Mouse (Mus musculus) liver, embryonic 14.5 days (tissue): ENCODE measurements around the gene Gpalpp1. TPM values are rescaled to one million over a fixed set of nuclear protein-coding genes. Genes with fewer than 3 reads are reported as not detected.
A peak's percentile ranks its signal among the peaks of the same experiment; 100 is the strongest.

Experiments
- ATAC-seq: fragments of 200-750 bp; cut with Nextera tagmentation; 2 replicates; pipeline ENCODE4 v1.8.0; 2017; ENCODE audit warnings: moderate number of reproducible peaks, mild to moderate bottlenecking, moderate library complexity; ENCODE audit not compliant: insufficient read depth
- DNase-seq, 3 experiments: peaks; one replicate each; pipeline ENCODE4 v3.0.0-alpha.2; 2012 to 2013; ENCODE audit warnings: low read depth in 3 of 3, low spot score in 3 of 3
- H3K27ac ChIP-seq: fragments of 300-500 bp; sonication (generic); 2 replicates; pipeline ENCODE4 v1.5.1; 2014; ENCODE audit warnings: moderate library complexity, mild to moderate bottlenecking, control low read depth, inconsistent platforms
- H3K27me3 ChIP-seq: fragments of 300-500 bp; sonication (generic); 2 replicates; pipeline ENCODE4 v1.6.1; 2014; ENCODE audit warnings: mild to moderate bottlenecking, low read length, moderate library complexity; ENCODE audit not compliant: control insufficient read depth, insufficient read depth
- H3K36me3 ChIP-seq: fragments of 300-500 bp; sonication (generic); replicated peaks from 2 replicates; pipeline ENCODE4 v1.6.1; 2014; ENCODE audit warnings: low read depth; ENCODE audit not compliant: control insufficient read depth, insufficient read depth
- H3K4me1 ChIP-seq, 2 experiments: fragments of 200-500 bp in 1 of 2; fragments of 300-500 bp in 1 of 2; sonication (generic) in 1 of 2; replicated peaks; 2 replicates each; pipeline ENCODE4 v1.6.1; 2012 to 2014; ENCODE audit warnings: antibody characterized with exemption in 1 of 2, inconsistent platforms in 1 of 2, low read length in 1 of 2; ENCODE audit not compliant: control insufficient read depth in 2 of 2, insufficient read depth in 2 of 2
- H3K4me2 ChIP-seq: fragments of 300-500 bp; sonication (generic); 2 replicates; pipeline ENCODE4 v1.6.1; 2014; ENCODE audit warnings: low read depth, mild to moderate bottlenecking, control low read depth, moderate library complexity
- H3K4me3 ChIP-seq, 2 experiments: fragments of 200-500 bp in 1 of 2; fragments of 300-500 bp in 1 of 2; sonication (generic) in 1 of 2; 2 replicates each; pipeline ENCODE4 v1.5.1; 2012 to 2014; ENCODE audit warnings: low read depth in 2 of 2, low read length in 2 of 2, mild to moderate bottlenecking in 2 of 2, control low read depth in 1 of 2, inconsistent platforms in 1 of 2, moderate library complexity in 1 of 2; ENCODE audit not compliant: insufficient read depth in 1 of 2
- H3K9ac ChIP-seq: fragments of 300-500 bp; sonication (generic); replicated peaks from 2 replicates; pipeline ENCODE4 v1.6.1; 2014; ENCODE audit warnings: mild to moderate bottlenecking, control low read depth, moderate library complexity
- H3K9me3 ChIP-seq: fragments of 300-500 bp; sonication (generic); 2 replicates; pipeline ENCODE4 v1.6.1; 2016; ENCODE audit warnings: low read length, mixed read lengths; ENCODE audit not compliant: control insufficient read depth
- CTCF ChIP-seq: IDR thresholded peaks from 2 replicates; pipeline ENCODE4 v1.5.1; 2016; ENCODE audit warnings: antibody characterized with exemption, low read depth, control low read depth
- EP300 ChIP-seq: IDR thresholded peaks from 2 replicates; pipeline ENCODE4 v1.6.1; 2016; ENCODE audit warnings: antibody characterized with exemption, low read depth
- WGBS: fragments of 180-500 bp; shearing (Covaris S2); extraction: QIAGEN DNeasy Blood & Tissue Kit; methylation state at CpG from one replicate; pipeline ENCODE4 v1.1.7; 2014; ENCODE audit not compliant: insufficient replicate concordance; 5-methylcytosine and 5-hydroxymethylcytosine counted together
- polyA plus RNA-seq, 2 experiments: library from polyadenylated mRNA; depleted of rRNA in 1 of 2; stranded (reverse) in 1 of 2; unstranded in 1 of 2; fragments of >200 nt; fragmentation: Nextera tagmentation in 1 of 2; extraction: Ambion mirVana in 1 of 2; gene quantifications; 2 replicates each; pipeline versions ENCODE4 v1.2.1 to v1.2.3; 2012 to 2014

Gpalpp1 gene
- polyA plus RNA-seq, 2 experiments, result 3.9 to 5.2 TPM

GRCm38 (mm10) chr14:76128174-76128573 lies 17.6 kb upstream of the Gpalpp1 start:
- Histone ChIP-seq H3K27me3 (no peaks in the 10 kb centered on the region), H3K9me3 (no peaks in the 10 kb centered on the region), H3K36me3 (peaks cover 38% of the 10 kb centered on the region), H3K27ac (no peak overlapping the region), H3K4me1 (no peaks in the 10 kb centered on the region), H3K4me2 (no peak overlapping the region), H3K9ac (no peak overlapping the region), H3K4me3 (no peak overlapping the region)
- 55% methylated on average over 4 of the region's 4 CpGs for WGBS
- ATAC-seq (no peak), DNase-seq (no peak)
- no peak for TF ChIP-seq EP300
- no peak for TF ChIP-seq CTCF

- Histone ChIP-seq H3K27ac (no peak overlapping the region), H3K4me3 (no peak overlapping the region), H3K4me2 (no peak overlapping the region), H3K4me1 (no peaks in the 10 kb centered on the region), H3K36me3 (peaks cover 33% of the 10 kb centered on the region), H3K27me3 (no peaks in the 10 kb centered on the region), H3K9me3 (no peaks in the 10 kb centered on the region), H3K9ac (no peak overlapping the region)
- 62% methylated on average over 3 of the region's 3 CpGs for WGBS
- TF ChIP-seq EP300 (no peak), CTCF (no peak)
- DNase-seq, result no peak
- no peak for ATAC-seq
Measured at GRCm38 (mm10) chr14:76127311-76127710, 16.8 kb upstream of the Gpalpp1 start.

GRCm38 (mm10) chr14:76122663-76123058 lies 12.1 kb upstream of the Gpalpp1 start:
- Histone ChIP-seq H3K4me2 (no peak overlapping the region), H3K9me3 (no peaks in the 10 kb centered on the region), H3K27me3 (no peaks in the 10 kb centered on the region), H3K4me3 (no peak overlapping the region), H3K27ac (no peak overlapping the region), H3K9ac (no peak overlapping the region), H3K4me1 (no peaks in the 10 kb centered on the region), H3K36me3 (peaks cover 15% of the 10 kb centered on the region)
- TF ChIP-seq EP300 (no peak), CTCF (no peak)
- DNase-seq (no peak), ATAC-seq (no peak)
- 76% methylated on average over 8 of the region's 8 CpGs for whole genome bisulfite sequencing

GRCm38 (mm10) chr14:76121901-76122662 lies 11.5 kb upstream of the Gpalpp1 start:
- Histone ChIP-seq H3K4me3 (no peak overlapping the region), H3K4me2 (no peak overlapping the region), H3K27me3 (no peaks in the 10 kb centered on the region), H3K36me3 (peaks cover 12% of the 10 kb centered on the region), H3K27ac (no peak overlapping the region), H3K9me3 (no peaks in the 10 kb centered on the region), H3K4me1 (no peaks in the 10 kb centered on the region), H3K9ac (no peak overlapping the region)
- no peak for ATAC-seq
- no peak for DNase-seq
- WGBS, result 53% methylated on average over 6 of the region's 6 CpGs
- TF ChIP-seq CTCF (peak; percentile 75), EP300 (no peak)

GRCm38 (mm10) chr14:76120472-76120871 lies 9.9 kb upstream of the Gpalpp1 start:
- H3K27me3 ChIP-seq, result no peaks in the 10 kb centered on the region
- H3K27ac ChIP-seq, result no peak overlapping the region
- no peak overlapping the region for H3K9ac ChIP-seq
- ATAC-seq (no peak), DNase-seq (no peak)
- H3K4me2 ChIP-seq, result no peak overlapping the region
- TF ChIP-seq CTCF, result no peak
- no peak for TF ChIP-seq EP300
- peaks cover 17% of the 10 kb centered on the region for H3K36me3 ChIP-seq
- H3K4me3 ChIP-seq, result no peak overlapping the region
- 75% methylated on average over 4 of the region's 4 CpGs for WGBS
- H3K4me1 ChIP-seq, result no peaks in the 10 kb centered on the region
- no peaks in the 10 kb centered on the region for H3K9me3 ChIP-seq
